Mouse (Mus musculus) testis, postnatal 10 days (tissue): ENCODE measurements around the gene Ccnyl1.
"Not testable (repeated sequence)": the region's sequence is repeated elsewhere in the genome, so short reads cannot be mapped to it uniquely, and the experiment has no call there.

ENCODE experiments used
- DNase-seq: peaks from one replicate; pipeline ENCODE4 v3.0.0; 2021; ENCODE audit warnings: low spot score

The Ccnyl1 gene

DNA sequence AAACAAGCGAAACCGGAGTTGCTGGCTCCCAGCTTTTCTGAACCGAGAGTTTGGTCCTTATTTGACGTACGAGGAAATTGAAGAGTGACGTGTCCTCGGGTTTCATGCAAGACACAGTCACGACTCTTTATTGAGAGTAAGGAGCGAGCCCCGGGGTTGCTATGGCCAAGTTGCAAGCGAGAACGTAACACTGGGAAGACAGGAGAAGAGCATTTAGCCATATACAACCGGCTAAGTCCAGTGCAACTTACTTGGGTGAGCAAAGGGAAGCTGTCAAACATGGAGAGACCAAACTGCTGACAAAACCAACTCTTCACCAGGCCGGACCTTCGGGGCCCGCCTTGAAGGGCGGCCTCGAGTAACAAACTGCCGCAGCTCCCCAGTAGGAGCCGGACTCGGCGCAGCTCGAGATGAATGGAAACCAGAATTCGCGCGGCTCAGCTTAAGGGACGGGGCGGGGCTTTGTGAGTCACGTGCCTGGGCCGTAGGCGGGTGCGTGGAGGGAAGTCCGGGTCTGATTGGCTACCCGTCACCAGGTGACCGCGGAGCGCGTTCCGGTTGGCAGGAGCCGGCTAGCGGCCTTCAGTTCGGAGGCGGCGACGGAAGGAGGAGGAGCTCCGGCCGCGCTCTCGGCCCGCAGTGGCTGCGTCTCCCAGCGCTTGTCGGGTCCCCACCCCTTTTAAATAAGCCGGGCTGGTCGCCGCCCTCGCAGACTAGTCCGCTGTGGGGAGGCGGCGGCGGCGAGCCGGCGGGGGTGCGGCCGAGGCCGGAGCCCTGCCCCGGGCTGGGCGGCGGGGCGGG, at the start of gene Ccnyl1:
TSS of gene Ccnyl1 (plus strand) at position 243 of the 801 bp plus-strand sequence.
- peak; percentile 99 for DNase-seq

DNA sequence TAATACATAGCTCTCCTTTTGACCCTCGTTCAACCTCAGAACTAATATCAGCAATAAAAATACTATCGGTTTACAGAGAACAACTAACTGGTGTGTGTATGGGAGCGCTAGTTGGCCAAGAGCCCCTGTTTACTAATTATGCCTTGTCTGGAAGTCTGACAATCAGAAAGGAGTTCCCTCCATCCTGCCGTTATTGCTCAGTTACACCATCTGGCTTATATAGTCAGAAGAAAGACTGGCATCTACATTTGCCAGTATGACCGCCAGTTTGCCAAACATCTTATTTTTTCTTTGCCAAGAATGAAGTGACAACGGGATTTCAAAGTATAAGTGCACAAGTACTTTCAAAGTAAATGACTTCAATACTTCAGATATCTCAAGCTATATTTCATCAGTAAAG, 49.2 kb upstream of the Ccnyl1 start:
- DNase-seq, result no peak

DNA sequence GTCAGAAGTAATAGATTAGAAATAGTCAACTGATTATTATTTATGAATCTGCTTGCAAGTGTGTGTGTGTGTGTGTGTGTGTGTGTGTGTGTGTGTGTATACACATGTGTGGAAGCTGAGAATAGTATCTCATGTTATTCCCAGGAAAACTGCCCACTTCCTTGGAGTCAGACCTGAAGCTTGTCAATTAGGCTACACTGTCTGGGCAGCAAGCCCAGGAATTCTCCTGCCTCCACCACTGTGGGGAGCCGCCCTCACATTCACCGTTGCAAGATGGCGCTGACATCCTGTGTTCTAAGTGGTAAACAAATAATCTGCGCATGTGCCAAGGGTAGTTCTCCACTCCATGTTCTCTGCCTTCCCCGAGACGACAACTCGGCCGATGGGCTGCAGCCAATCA, 47.7 kb upstream of the Ccnyl1 start:
- DNase-seq, result not testable (repeated sequence)

DNA sequence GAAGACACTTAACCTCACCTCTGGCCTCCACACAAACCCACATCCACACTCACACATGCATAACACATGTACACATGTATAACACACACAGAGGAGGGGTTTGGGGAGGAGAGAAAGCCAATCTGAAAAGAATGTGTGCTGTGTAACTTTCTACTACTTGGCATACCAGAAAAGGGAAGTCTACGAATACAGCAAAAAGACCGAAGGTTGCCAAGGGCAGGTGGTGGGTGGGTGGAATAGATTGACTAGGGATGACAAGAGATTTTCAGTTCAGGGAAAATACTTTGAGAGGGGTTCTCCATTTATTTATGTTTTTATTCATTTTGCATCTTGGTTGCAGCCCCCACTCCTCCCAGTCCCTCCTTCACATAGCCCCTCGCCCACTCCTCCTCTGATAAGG, 45.7 kb upstream of the Ccnyl1 start:
- no peak for DNase-seq

DNA sequence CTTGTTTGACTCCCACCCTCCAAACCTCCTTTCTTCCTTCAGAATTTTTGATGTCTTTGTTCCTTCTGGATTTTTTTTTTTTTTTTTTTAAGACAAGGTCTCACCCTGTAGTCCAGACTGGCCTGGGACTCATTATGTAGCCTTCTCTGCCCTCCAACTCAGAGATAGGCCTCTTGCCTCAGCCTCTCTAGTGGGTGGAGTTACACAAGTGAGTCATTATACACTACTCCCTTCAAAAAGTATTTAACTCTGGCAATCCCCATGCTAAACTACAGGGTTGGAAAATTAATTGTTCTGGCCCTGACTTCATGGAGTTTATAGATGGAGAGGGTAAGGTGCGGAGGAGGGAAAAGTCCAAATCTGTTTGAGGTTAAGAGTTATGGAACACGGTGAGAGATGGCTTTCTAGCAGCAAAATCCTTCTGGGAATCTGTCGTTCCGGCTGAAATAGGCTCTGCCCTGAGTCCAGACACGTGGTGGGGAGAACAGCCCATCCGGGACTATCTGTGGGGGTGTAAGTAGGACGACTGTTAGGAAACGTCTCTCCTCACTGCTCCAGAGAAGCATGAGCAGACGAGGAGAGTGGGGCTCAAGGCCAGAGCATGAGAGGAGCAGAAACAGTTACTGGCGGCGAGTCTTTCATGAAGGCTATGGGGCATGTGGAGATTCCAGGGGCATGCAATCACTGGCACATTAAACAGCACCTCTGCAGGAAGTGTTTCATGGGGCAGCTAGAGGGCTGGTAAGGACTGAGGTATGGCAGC, 40.7 kb upstream of the Ccnyl1 start:
- peak; percentile 42 for DNase-seq

DNA sequence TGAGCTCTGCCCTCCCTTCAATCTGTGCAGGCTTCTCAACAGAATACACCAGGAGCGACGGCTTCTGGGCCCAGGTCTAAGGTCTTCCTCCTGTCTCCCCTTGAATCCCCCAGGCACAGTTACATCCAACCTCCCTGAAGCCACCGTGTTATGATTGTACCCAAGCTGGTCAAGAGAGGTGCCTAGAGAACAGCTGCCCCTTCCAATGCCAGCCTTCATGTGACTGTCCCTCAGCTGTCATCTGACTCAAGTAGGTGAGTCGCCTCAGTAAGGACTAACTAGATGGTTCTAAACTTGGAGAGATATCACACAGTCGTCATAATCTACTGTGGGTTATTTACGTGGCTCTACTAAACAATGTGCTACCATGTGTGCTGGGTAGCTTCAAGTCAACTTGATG, 36.6 kb upstream of the Ccnyl1 start:
- no peak for DNase-seq

DNA sequence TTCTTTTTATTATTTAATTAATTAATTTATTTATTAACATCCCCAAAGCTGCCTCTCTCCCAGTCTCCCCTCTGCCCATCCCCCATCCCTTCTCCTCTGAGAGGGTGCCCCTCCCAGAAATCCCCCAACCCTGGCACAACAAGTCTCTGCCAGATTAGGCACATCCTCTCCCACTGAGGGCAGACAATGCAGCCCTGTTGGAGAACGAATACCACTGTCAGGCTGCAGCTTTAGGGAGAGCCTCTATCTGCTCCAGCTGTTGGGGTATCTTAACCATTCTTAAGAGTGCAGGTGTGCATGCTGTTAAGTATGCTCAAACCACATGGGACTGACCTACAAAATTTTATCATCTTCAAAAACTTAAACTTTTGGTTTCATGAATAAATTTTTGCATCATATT, 34.8 kb upstream of the Ccnyl1 start:
- DNase-seq, result no peak

DNA sequence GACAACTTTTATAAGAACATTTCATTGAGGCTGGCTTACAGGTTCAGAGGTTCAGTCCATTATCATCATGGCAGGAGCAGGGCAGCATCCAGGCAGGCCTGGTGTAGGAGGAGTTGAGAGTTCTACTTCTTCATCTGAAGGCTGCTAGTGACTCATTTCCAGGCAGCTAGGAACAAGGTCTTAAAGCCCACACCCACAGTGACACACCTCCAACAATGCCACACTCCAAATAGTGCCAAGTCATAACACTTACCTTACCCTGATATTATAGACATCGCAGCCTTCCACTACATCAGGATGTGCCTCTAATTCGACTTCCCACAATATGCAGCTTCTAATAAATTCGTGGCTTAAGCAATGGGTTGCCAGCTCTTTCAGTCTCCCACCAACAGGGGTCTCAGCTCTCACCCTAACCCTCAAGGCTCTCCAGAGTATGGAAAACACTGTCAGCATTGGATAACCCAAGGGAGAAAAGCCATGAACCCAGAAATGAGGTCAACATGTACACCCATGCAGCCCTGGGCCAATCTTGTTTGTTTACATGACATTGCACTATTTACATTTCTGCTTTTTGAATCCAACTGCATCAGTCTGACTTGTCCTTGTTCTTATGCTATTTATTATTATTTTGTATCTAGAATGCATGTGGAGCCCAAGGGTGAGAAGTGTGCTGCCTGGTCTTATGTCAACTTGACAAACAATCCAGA, 33.7 kb upstream of the Ccnyl1 start:
- no peak for DNase-seq

DNA sequence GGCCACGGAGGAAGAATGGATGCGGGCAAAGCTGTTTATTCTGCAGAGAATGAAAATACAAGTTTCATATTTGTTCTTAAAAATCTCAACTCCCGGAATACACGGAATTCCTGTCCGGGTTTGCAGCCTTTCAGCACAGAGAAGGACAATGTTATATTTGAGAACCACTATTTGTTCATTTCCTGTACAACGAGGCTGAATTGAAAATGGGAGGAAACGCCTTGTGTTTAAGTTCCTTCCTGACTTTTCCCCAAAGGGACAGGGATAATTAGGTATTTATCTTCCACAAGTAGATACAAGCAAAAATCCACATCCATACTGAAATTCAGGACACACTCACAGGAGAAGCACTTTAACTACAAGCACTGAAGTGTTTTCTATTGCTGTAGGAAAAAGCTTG, 31.4 kb upstream of the Ccnyl1 start:
- DNase-seq, result no peak

DNA sequence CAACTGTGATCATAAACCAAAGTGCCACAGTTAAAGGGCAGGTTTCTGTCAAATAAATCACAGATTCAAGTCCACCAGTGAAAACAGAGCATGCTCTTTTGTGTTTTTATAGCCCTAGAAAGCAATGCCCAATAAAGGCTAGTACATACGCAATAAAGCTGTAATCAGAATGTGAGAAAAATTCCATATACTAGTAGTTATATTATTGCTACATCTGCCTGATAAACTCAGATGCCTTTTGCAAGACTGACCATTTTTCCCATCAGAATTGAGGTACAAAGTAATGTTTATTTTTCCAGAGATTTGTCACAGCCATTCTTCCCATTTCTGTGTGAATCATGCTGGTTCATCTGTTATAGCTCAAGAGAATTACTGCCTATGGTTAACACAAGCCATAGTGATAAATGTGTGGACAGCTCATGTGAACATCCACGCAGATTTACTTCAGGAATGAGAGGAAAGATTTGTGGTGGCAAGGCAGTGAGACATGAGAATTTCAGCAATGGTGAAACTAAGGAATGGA, 23.1 kb upstream of the Ccnyl1 start:
- no peak for DNase-seq

DNA sequence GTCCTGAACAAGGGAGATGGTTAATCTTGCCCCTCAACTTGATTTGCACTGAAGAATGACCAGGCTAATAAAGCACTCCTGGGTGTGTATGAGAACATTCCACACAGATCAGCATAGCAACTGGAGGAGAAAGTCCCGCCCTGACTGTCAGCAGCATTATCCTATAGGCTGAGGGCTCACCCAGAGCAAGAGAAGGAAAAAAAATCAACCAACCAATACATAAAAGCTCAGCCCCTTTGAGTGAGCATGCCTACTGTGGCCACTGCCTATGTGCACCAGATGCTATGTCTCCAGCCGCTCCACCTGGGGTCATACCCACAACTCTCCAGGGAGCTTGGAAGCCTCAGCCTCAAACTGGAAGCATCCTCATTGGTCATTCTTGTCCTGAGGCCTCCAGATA, 20.8 kb upstream of the Ccnyl1 start:
- DNase-seq, result no peak

DNA sequence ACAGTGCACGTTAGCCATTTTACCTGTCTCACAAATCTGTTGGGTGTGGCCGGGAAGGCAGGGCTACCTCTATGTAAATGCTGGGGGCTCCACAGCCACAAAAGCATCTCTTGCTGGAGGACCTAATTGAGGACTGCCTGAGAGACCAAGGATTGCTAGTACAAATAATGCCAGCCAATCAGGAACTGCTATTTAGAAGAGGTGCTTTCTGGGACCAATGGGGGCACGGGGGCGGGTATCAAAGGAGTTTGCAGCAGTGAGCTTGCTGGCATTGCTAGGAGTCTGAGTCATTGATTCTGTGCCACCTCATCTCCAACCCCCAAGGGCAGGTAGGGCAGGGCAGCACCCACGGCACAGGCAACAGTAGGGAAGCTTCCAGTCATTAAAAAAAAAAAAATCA, 16.3 kb upstream of the Ccnyl1 start:
- DNase-seq, result no peak

DNA sequence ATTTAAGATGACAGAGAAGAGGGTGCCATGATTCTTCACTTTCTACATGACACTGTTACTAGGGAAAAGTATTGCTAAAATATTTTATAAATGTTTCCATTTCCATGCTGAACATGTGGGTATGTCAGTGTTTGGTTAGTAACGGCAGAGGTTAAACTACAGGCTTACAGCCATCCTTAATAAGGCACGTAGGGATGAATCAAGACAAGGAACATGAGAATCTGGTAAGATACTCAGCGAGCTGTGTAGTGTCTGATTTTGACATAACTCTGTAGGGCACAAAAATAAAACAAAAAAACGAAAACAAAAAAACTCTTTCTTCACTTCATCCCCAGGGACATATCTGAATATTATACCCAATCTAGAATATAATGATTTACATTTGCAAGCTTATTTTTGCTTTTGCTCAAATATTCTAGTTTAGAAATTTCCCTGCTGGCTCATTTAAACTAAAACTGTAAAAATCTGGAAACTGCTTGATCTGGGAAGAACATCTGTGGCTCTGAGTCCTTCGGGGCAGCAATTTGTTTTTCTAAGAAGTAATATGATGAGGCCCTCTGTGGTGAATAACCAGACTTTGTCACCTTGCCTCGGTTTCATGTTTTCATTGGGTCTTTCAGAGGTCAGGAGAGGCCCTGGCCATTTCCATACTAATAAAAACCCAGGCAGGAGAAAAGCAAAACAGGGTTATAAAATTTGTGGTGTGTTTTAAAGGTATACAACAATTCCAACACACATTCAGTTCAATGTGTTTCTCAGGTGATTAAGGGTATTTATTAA, 14.0 kb upstream of the Ccnyl1 start:
- no peak for DNase-seq

DNA sequence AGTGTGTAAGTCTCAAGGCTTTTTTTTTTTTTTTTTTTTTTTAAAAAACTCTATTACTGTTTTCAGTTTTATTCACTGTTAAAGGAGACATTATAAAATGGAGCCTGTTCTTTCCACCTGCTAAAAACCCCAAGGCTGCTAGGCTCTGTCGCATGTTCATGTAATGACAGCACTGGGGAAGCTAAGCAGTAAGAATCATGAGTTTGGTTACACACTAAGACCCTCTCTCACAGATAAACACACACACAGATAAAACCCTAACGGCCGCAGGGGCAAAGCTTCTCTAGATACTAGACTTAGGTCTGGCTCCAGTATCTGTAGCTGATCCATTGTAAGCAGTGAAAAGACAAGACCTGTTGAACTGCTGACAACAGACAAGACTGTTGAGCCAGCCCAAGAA, 8.8 kb upstream of the Ccnyl1 start:
- no peak for DNase-seq

DNA sequence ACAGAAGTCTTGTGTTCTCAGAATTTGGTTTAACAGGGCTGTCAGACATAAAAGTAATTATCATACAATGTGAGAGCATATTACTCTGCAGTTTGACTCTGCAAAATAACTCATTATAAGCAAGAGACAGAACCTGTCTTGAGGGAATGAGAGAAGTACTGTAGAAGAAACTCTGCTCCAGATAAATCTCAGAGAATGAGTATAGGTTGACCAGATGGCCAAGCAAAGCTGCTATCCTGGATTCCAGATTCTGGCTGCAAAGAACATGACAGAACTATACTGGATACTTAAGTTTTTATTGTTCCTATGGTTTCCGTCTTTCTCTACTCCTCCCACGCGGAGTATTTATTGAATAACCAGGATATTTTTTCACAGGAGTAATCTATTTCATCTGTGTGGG, 7.2 kb upstream of the Ccnyl1 start:
- no peak for DNase-seq

DNA sequence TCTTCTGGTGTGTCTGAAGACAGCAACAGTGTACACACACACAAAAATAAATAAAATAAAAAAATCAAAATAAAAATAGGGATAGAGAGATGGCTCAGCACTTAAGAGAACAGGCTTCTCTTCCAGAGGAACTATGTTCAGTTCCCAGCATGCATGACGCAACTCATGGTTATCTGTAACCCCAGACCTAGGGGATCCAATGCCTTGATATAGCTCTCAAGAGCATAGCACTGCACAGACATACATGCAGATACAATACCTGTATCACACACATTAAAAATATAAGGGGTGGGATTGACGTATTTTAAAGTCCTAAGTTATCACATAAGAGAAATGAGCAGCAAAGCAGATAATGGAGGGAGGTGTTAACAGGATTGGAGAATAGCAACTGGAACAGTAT, 5.8 kb upstream of the Ccnyl1 start:
- DNase-seq, result no peak

DNA sequence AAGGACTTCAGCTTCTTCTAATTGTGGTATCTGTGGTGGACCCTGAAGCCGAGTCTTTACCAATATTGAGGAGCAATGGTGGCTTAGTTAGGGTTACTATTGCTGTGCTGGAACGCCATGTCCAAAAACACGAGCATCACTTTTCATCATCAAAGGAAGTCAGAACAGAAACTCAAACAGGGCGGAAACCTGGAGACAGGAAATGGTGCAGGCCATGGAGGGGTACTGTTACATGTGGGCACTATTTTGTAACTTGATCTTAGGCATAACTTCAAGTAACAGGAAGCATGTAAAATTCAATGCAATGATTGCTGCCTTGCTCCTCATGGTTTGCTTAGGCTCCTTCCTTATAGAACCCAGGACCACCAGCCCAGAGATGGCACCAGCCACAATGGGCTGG, 2.2 kb upstream of the Ccnyl1 start:
- no peak for DNase-seq

DNA sequence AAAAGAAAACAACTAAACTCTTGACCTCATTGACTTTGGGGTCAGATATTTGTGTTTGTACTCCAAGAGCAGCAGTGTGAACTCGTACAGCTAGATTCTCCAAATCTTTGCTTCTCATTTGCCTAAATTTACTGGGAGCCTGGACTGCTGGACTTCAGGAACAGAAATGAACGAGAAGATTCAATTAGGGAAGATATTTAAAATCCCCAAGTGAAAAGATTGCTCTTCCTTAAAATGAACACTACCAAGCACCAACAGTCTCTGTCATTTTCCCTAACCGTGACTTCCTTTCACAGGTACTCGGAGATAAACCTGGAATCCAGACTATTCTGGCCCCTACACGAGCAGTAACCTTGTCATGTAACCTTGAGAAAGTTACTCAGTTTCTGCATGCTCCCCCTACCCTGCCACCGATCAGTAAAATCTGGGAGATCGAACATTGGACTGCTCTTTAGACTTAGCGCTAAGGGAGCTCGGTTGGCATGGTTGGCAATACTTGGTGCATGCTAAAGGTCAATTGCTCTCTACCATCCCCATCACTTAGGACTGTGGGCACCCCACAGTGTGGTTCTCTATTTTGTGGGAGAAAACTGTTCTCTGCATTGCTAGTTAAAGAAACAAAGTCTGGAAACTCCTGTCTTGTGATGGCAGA, 568 bp upstream of the Ccnyl1 start:
- DNase-seq, result no peak

DNA sequence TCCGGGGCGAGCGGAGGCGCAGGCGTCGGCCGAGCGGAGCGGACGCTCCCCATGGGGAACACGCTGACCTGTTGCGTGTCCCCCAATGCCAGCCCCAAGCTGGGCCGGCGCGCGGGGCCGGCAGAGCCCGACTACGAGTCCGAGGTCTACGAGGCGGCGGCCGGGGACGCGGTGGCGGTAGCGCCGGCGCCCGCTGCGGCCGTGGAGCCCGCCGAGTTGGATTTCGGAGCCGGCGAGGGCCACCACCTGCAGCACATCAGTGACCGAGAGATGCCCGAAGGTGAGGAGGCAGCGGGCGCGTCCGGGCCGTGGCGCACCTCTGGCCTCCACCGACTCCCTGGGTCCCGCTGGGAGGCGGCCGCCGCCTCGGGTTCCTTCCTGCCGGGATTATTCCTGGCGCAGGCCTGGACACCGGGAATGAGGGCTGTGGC, 881 bp downstream of the Ccnyl1 start:
- DNase-seq, result peak; percentile 61

DNA sequence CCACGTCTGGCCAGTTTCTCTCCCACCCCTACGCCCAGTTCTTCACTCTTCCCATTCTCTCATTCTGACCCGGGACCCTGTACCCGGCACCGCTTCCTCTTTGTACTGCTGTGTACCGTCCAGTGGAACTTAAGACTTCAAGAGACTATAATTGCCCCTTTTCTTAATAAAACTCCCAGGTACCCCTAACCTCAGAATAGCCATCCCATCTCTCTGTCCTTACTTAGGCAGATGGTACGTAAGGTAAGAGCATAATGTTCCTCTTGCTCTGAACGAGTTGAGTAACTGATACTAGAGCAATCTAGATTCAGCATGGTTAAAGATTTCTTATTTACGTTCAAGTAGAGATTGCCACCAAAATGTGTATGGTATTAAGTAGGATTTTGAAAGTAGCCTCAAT, 1.3 kb downstream of the Ccnyl1 start:
- DNase-seq, result no peak

DNA sequence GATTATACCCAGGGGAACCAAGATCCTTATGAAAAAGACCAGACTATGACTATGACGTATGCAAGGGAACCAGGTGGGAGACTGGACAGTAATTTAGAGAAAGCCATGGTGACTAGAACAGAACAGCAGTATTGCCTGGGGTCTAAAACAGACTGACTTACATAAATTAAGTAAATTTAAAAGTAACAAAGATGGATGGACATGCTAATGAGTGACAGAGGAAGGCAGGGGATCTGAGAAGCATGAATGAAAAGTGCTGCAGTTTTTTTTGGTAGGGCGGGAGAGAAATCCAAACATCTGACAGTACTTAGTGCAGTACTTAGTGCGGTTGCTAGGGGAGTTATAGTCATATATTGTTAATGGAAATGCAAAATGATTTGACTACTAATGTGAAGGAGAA, 4.9 kb downstream of the Ccnyl1 start:
- no peak for DNase-seq
